Mouse (Mus musculus): ENCODE measurements around the gene Ptprd. TPM values are rescaled to one million over a fixed set of nuclear protein-coding genes. Genes with fewer than 3 reads are reported as not detected.
A peak's percentile ranks its signal among the peaks of the same experiment; 100 is the strongest.
"Not testable (repeated sequence)": the region's sequence is repeated elsewhere in the genome, so short reads cannot be mapped to it uniquely, and the experiment has no call there.

The Ptprd gene
- total RNA-seq, 4 experiments from 2014 or later, result 5.5 to 10.7 (median 7.3) TPM

DNA sequence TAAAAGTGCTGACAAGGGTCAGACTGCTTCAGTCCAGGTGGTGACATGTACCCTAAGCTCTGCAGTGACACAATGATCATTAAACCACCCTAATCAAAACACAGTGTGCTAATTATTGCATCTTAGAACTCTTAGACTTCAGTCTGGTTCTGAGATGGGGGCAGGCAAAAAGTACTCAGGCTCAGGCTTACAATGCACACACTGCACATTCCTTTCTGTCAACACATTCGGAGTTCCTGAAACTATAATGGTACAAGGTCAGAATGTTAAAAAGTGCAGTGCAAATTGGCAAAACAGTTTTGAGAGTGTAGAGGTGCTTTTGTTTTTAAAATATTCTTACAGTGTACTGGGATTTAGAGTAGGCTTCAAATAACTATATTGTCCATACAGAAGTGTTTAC, 2167.0 kb downstream of the Ptprd start:
- peak; percentile 2 for DNase-seq (ENCODE audit: low spot score)

DNA sequence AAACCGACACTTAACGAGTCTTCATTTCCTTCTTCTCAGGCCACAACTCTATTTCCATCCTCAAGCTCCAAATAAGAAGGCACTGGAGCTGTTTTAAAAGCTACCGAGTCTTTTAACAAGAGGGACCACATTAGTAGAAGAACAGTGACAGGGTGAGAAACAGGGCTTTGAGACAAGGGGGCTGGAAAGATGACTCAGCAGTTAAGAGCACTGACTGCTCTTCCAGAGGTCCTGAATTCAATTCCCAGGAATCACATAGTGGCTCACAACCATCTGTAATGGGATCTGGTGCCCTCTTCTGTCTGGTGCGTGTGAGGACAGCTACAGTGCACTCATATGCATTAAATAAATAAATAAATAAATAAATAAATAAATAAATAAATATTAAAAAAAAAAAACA, 2174.6 kb downstream of the Ptprd start:
- DNase-seq (ENCODE audit: low spot score), result not testable (repeated sequence)

DNA sequence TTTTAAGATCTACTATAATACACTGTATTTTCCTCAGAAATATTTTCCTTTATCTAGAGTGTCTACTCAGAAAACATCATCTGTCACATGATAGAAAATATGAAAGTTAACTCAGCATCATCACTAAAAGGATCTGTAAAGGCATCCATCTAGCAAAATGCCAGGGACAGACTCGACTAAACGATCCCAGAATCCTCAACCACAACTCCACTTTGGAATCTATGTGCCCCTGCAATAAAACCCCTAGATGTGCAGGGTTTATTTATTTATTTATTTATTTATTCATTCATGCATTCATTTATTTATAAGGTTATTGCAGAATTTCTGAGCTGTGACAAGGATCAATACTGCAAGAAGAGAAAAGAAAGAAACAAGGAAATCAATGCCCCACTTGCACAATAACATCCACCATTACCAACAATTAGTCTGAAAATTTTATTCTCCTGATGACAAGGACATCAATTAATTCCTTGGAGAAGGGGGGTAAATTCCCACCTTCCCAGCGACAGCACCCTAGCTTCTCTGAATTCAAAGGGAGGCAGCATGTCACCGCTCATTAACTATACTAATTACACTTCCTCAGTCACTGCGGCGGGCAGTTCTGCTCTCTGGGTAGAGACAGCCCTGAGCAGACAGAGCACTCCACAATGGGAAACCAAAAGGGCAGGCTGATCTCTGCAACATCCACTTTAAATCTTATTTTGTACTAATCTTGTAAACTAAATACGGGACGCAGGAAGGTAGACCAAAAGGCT, 2186.0 kb downstream of the Ptprd start:
- DNase-seq (ENCODE audit: low spot score), result no peak

DNA sequence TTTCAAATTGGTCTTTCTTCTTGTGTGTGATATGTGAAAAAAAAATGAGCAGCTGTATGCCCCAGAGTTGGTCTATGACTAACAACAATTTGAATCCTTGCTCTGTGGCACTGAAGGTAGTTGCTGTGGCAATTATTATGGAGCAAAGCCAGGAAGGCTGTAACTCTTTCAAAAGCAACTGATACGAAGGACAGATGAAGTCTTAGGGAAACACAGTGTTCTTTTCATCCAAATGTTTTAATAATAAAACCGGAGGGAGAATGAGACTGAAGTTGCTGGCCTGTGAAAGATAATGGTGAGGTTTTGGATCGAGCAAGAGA, 2187.3 kb downstream of the Ptprd start:
- DNase-seq (ENCODE audit: low spot score), result no peak

DNA sequence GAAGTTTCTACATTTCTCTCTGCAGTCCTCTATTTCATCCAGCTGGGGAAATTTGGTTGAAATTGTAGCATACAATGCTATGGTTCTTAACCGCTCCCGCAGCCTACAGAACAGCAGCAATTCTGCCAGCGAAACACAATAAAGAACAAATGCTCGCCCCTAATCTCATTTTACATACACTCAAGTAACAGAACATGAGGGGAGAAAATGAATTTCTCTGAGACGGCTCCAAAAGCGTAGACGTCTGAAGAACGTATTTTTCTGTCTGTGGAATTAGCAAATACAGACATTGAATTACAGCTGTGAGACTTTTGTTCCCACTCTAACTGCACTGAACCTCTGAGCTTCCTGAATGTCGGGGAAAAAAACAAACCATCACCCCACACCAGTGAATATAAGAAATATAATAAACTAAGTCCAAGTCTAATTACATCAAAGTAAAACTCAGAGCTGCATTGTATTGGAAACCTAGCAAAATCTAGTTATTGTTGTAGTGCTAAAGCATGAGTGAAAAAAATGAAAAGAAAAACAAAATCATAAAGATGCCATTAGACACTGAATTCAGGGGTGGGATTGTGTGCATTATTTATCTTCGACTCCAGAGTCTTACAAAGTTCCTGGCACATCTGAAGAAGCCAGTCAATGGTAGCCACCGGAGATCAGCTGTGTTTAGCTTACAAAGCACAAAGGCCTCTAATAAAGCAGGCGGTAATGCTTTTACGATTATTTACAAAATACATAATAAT, 2187.8 kb downstream of the Ptprd start:
- no peak for DNase-seq (ENCODE audit: low spot score)

DNA sequence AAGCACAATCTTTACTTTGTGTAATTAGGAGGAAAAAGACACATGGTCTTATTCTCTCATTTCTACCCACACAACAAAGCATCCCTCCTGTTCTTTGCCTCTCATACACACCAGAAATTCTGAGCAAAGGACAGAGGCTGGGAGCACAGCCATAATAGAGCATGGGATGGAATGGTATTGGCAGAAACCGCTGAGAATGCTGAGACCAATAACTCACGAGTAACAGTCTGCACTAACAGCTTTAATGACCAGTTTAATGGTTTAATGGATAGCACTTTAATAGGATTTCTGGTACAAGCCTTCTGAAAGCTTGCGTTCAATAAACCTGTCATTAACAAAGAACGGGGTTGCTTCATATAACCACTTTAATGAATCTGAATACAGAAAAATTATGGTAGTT, 2190.1 kb downstream of the Ptprd start:
- no peak for DNase-seq (ENCODE audit: low spot score)

DNA sequence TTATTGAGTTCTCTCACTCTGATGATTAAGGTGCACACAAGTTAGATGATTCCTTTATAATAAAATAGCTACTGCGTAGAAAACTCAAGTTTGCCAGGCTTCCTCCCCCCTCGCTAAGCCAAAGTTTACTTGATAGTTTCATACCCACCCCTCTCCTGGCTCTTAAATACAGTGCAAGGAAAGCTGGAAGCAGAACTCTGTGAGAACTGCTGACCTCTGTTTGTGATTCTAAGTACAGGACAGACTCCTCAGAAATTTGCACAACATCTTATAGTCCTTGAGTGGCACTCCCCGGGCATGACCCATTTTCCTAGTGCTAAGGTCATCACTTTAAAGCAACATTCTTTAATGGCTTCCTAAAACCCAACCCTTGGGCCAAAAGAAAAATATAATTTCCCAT, 2196.7 kb downstream of the Ptprd start:
- no peak for DNase-seq (ENCODE audit: low spot score)

DNA sequence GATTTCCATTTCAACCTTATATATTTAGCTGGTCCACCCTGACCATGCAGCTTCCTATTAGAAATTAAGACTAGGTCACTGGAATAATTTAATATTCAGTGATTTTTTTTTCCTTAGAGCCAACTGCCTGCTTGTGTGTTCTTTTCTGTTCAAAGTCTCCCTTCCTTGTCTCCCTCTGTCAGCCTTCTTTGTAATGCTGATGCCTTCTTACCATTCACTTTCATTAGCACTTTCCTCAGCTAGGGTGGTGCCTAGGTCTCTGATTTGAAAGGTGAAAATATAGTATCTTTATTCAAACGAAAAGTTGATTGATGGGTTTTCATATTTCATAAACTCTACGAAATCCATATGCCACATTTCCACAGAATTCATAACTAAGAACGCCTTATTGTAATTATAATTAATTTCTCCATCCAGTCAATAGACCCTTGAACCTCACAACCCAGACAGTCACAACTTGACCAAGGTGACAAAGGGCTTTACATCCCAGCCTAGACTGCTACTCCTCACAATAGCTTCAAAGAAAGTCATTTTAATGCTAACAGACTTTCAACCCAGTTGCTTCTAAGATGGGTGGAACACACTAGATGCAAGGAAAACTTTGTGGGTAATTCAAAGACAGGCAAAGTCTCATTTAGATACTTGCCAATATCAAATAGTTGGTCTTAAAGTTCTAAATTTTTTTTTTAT, 2197.5 kb downstream of the Ptprd start:
- DNase-seq (ENCODE audit: low spot score), result no peak

DNA sequence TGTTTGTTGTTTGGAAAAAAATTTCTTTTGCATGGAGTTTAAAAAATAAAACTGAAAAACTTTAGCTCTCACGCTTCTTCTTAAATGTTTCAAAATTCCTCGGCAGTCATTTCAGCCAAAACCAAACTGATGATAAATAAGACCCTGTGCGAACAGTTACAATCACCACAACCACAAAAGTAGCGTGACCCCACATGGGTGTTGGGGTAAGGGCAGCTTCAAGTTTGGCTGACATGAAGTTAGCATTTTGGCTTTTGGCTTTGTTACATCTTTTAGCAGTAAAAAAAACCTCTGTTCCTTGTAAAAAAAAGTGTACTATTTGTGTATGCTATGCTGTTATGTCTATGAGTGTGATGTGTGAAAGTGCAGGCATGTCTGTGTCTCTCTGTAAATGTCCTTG, 2203.2 kb downstream of the Ptprd start:
- no peak for DNase-seq (ENCODE audit: low spot score)

DNA sequence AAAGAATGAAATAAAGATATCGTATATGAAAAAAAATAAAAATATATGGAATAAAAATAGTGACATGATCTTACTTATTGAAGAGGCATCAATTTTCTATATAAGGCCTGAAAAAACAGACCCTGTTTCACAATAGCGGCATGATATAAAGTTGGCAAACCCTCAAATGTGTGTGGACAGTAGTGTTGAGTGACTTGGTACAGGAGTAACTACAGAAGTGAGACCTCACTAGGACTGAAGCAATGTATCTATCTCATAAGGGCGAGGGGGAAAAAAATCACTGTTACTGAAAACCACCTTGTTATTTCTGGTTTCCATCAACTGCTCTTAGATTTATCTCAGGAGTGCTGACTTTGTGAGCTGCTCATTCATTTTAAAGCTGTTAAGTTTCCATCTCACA, 2204.5 kb downstream of the Ptprd start:
- no peak for DNase-seq (ENCODE audit: low spot score)

DNA sequence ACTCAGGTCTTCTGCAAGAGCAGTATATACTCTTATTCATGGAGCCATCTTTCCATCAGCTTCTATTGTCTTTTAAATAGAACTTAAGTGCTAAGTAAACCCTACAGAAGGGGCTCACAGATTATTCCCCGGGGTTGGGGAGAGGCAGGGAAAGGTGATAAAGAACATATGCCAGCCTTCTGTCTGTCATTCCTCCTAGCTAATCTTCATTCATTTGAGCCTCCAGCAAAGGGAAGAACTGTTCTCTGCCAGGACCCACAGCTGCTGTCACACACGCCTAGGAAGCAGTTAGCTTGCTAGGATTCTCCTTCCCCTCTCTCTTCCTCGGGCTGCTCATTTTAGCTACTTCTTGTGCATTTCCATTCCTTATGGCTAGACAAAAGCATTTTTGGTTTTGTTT, 2205.0 kb downstream of the Ptprd start:
- DNase-seq (ENCODE audit: low spot score), result no peak

DNA sequence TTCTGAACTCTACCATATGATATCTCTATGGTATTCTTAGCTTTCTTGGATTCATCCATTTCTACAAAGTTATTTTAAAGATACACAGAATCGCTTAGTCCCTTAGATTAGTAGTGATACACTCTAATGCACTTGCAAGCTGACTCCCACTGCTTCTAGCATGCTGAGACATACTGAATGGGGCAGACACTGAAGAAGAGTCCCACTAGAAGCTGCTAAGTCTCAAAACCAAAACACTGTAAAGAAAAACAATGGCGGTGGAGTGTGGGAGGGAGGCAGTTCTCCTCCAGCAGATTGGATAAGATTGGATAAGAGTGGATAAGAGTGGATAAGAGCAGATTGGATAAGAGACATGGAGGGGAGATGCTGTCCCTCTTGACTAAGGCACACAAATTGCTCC, 2207.6 kb downstream of the Ptprd start:
- no peak for DNase-seq (ENCODE audit: low spot score)

DNA sequence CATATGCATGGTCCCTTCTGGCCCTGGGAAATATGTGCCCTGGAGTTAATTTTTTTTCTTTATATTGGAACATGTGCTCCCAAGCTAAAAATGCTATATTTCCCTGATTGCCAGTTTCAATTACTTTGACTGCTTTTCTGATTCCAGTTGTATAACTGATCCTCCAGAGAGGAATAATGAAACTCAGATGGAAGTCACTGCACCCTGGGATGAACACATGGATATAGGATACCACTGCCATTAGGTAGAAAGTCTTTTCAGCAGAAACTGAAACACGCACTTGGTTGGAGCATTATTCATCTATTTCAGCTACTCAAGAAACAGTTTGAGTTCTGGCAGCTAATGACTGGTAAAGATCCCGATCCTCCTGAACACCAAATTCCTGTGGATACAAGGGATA, 2211.5 kb downstream of the Ptprd start:
- DNase-seq (ENCODE audit: low spot score), result no peak

DNA sequence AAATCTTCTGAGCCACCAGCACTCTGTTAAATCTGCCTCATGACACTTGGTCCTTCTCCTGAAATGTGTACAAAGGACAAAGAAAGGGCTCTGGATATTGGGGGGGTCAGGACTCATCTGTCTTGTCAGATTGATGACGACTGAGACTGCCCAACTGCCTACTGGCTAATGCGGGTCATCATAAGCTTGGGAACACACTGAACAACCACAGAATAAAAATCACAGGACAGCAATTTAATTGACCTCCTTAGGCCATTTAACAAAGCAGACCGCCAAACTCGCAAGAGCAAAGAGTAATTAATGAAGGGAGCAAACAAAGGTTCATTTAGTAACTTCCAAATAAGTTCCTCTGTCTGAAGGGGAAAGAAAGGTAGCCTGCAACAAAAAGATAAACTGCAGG, 2215.9 kb downstream of the Ptprd start:
- DNase-seq (ENCODE audit: low spot score), result no peak

DNA sequence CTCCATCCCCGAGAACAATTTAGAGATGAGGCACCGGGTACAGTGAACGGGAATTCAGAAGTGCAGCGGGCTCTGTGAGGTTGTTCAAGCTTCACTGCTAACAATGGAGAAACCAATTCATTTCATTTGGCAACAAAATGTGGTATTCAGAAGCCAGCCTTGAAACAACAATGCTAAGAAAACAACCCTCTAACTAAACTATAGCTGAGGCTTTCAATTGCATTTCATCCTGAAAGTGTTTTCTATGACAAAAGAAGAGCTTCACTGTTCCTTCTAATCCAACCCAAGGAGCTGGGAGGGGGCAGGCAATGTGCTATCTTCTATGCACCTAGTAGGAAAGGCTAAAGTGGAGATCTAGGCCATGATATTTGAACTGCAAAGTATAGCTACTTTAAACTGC, 2217.2 kb downstream of the Ptprd start:
- DNase-seq (ENCODE audit: low spot score), result no peak

DNA sequence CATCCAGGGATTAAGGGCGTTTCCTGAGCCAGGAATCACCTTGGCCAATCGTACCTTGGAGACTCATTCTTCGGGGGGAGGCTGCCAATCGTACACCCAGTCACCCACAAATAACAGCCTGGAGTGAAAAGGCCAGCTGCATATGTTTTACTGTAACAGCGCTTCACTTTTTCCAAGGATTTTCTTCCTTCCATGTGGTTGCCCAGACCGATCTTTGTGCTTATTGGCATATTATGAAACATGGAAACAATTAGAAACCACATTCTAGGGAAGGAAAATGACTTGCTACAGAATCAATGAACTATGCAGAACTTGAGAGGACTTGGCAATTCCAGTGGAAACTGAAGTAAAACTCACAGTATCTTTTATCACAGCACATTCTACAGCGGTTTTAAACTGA, 2218.7 kb downstream of the Ptprd start:
- DNase-seq (ENCODE audit: low spot score), result no peak

DNA sequence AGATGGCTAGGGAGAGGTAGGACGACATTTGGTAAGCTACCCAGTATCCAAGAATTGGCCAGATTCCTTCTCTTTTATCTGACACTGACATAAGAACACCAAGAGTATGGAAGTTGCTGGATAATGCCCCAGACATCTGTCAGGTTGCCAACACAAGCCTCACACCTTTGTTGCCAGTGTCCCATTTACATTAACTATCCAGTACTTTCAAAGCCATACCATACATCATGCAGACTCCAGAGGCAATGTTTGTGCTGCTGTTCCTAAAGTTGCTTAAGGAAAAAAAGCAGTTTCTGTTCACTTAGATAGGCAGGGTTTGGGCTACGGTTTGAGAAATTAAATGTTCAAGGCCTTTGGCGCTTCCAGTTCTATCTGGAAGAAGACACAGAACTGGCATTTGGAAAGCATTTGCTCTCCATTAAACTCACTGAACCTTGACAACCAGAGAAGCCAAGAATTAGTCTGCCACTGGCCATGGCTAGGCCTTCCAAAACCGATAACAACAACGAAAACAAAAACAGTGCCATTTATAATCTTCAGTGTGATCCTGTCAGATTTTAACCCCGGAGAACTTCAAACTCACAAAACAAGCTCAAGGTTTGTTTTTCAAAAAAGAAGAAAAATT, 2220.0 kb downstream of the Ptprd start:
- no peak for DNase-seq (ENCODE audit: low spot score)

DNA sequence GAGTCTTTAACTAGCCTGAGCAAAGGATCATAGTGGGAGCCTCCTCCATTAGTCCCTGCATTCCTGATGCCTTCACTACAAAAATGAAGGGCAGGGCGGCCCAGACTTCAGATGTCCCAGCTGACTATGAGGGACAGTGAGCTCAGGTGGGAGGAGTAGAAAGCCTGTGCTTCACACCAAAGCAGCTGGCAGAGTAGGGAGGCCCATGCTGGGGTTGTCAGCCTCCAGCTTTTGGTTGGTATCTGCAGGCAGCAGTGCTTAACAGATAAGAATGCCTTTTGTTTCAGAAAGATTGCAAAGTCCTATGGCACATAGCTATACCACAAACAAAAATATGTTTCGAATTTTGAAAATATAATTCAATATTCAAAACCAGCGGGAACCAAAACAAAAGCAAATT, 2237.0 kb downstream of the Ptprd start:
- no peak for DNase-seq (ENCODE audit: low spot score)

DNA sequence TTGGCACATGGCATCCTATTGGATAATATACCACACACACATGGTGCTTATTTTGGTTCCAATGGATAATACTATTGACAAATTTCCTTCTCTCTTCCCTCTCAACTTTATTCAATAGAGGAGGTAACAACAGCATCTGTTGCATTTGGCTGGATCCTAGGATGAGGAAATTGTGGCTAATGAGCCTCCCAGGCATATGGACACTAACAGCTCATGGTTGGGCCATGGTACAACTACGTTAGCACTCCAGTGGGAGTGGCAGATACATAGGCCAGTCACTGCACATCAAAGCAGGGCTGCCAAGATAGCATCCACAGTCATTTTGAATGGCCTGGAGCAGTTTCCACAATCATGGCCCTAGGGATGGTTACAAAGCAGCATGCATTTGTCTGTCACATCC, 2238.4 kb downstream of the Ptprd start:
- no peak for DNase-seq (ENCODE audit: low spot score)

DNA sequence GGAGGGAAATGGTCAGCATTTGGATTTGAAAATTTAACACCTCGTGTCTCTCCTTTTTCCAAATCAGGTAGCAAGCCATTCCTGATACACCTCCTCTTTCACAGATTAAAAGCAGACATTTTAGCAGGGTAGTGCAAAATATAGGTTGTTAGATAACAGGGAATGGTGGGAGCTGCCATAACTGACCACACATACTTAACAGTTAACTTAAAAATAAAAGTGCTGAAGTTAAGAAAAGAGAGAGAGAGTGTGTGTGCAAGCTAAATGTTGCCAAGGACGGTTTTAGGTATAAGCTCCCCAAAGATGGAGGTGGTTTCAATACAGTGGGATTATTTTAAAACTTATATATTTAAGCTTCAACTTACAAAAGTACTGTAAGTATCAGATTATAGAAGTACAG, 2241.8 kb downstream of the Ptprd start:
- no peak for DNase-seq (ENCODE audit: low spot score)

DNA sequence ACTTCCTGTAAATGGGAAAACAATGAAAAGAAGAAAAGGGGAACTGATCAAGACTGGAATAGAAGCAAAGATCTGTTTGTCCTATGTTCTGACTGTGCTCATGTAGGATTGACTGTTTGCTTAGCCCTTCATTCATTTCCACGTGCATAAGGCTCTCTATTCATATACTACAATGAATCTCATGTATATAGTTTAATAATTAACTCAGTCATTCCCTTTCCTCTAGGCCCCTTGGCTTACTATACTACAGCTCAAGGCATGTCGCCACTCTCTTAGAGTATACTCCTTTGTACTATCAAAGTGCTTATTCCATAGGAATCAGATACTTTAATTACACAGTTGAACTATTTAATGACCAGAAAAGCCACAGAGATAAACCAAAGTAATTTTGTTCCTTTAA, 2243.1 kb downstream of the Ptprd start:
- DNase-seq (ENCODE audit: low spot score), result no peak

DNA sequence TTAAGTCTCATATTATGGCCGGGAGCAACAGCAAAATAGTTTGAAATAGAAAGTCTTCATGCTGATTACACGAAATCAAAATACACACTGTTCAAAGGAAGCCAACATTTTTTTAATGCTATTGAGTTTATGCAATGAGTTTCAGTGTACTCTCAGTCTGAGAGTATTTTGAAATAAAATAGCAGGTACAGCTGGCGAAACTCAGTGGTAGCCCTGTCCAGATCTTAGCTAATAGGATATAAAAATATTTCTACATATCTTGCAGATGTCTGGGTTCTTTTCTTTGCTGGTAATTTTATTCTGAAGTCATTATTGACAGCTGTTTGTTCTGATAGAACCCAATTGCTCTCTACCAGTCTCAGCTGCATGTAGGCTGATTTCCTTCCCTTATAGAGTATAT, 2246.0 kb downstream of the Ptprd start:
- no peak for DNase-seq (ENCODE audit: low spot score)

DNA sequence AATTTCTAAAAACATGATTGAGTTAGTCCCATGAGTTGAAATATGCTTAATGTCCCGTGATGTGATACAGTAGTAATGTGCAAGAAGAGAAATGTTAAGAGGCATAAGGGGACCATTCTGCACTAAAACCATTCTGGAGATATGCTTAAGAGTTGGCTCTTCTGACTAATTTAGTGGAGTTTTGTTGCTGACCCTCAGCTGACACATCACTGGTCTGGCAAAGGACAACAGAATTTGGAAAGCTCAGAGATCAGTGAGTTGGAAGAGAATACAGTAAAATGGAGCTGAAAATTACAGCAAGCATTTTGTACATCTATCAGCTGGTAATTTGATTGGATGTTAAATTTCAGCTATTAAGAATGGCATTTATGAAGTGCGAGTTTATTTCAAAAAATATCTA, 2248.8 kb downstream of the Ptprd start:
- no peak for DNase-seq (ENCODE audit: low spot score)
